Mouse (Mus musculus) neural tube, embryonic 12.5 days (tissue): ENCODE measurements around the gene Myo5c. TPM values are rescaled to one million over a fixed set of nuclear protein-coding genes. Genes with fewer than 3 reads are reported as not detected.
"Not testable (repeated sequence)": the region's sequence is repeated elsewhere in the genome, so short reads cannot be mapped to it uniquely, and the experiment has no call there.

Experiments used
- ATAC-seq: fragments of 200-750 bp; cut with Nextera tagmentation; 2 replicates; pipeline ENCODE4 v1.8.0; 2017; ENCODE audit warnings: low read depth, mild to moderate bottlenecking, moderate TSS enrichment, moderate library complexity; ENCODE audit not compliant: low FRiP score
- H3K27ac ChIP-seq: fragments of 300-500 bp; sonication (generic); 2 replicates; pipeline ENCODE4 v1.5.1; 2016
- H3K27me3 ChIP-seq: fragments of 300-500 bp; sonication (generic); replicated peaks from 2 replicates; pipeline ENCODE4 v1.6.1; 2016; ENCODE audit warnings: mild to moderate bottlenecking
- H3K36me3 ChIP-seq: fragments of 300-500 bp; sonication (generic); 2 replicates; pipeline ENCODE4 v1.6.1; 2016; ENCODE audit warnings: mild to moderate bottlenecking
- H3K4me1 ChIP-seq: fragments of 300-500 bp; sonication (generic); 2 replicates; pipeline ENCODE4 v1.6.1; 2016
- H3K4me2 ChIP-seq: fragments of 300-500 bp; sonication (generic); replicated peaks from 2 replicates; pipeline ENCODE4 v1.6.1; 2016; ENCODE audit warnings: mild to moderate bottlenecking
- H3K4me3 ChIP-seq: fragments of 300-500 bp; sonication (generic); 2 replicates; pipeline ENCODE4 v1.5.1; 2016
- H3K9ac ChIP-seq: fragments of 300-500 bp; sonication (generic); 2 replicates; pipeline ENCODE4 v1.6.1; 2016; ENCODE audit warnings: mild to moderate bottlenecking
- H3K9me3 ChIP-seq: fragments of 300-500 bp; sonication (generic); 2 replicates; pipeline ENCODE4 v1.6.1; 2016; ENCODE audit warnings: mild to moderate bottlenecking
- WGBS: fragments of 180-500 bp; shearing (Covaris S2); methylation state at CpG from one replicate; pipeline ENCODE4 v1.1.7; 2016; 5-methylcytosine and 5-hydroxymethylcytosine counted together
- polyA plus RNA-seq: library from polyadenylated mRNA; unstranded; fragments of >200 nt; fragmentation: Nextera tagmentation; extraction: Ambion mirVana; gene quantifications from 2 replicates; pipeline ENCODE4 v1.2.1, GENCODE M21; 2016

Gene Myo5c
- polyA plus RNA-seq, 1 experiment from 2014 or later = 0.32 TPM

DNA sequence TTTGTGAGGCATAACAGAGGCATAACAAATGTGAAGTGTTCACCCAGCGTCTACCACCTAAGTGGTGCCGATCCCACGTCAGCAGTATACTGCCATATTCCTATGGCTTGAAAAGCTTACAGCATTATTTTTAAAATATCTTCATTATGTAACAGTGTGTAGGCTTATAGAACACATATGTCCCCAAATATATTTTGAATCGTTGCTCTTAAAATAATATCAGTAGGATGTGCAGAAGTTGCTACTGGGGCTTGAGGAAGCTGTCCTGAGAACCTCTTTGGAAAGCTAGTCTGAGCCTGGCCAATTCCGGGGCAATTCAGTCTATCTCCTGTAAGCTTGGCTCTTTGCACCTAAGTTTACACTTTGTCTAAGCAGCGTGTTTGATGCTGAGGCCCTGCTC lies 16.1 kb downstream of the Myo5c start:
- H3K27ac ChIP-seq = no peak overlapping the region
- H3K9ac ChIP-seq = no peak overlapping the region
- WGBS = 90% methylated on average over 6 of the region's 6 CpGs

GRCm38 (mm10) chr9:75248359-75248758 lies 16.5 kb downstream of the Myo5c start:
- no peaks in the 10 kb centered on the region for H3K27me3 ChIP-seq
- H3K9me3 ChIP-seq = no peaks in the 10 kb centered on the region
- ATAC-seq = no peak
- H3K9ac ChIP-seq = no peak overlapping the region
- H3K4me3 ChIP-seq = no peak overlapping the region
- WGBS = 78% methylated on average over 1 of the region's 1 CpGs
- no peak overlapping the region for H3K4me2 ChIP-seq
- H3K27ac ChIP-seq = no peak overlapping the region
- no peaks in the 10 kb centered on the region for H3K36me3 ChIP-seq
- no peaks in the 10 kb centered on the region for H3K4me1 ChIP-seq

More for the DNA sequence above, 16.1 kb downstream of the Myo5c start:
- no peaks in the 10 kb centered on the region for H3K9me3 ChIP-seq
- no peaks in the 10 kb centered on the region for H3K36me3 ChIP-seq
- H3K27me3 ChIP-seq = no peaks in the 10 kb centered on the region
- no peak for ATAC-seq
- no peak overlapping the region for H3K4me2 ChIP-seq
- no peak overlapping the region for H3K4me3 ChIP-seq
- no peaks in the 10 kb centered on the region for H3K4me1 ChIP-seq

- no peak overlapping the region for H3K4me2 ChIP-seq
- no peak overlapping the region for H3K4me3 ChIP-seq
- H3K4me1 ChIP-seq = no peaks in the 10 kb centered on the region
- ATAC-seq = no peak
- no peaks in the 10 kb centered on the region for H3K27me3 ChIP-seq
- H3K9ac ChIP-seq = no peak overlapping the region
- no peak overlapping the region for H3K27ac ChIP-seq
- H3K9me3 ChIP-seq = no peaks in the 10 kb centered on the region
- no peaks in the 10 kb centered on the region for H3K36me3 ChIP-seq
These were observed 17.1 kb downstream of the Myo5c start for GRCm38 (mm10) chr9:75248874-75249273.

- ATAC-seq, H3K4me2 ChIP-seq, H3K27ac ChIP-seq, H3K9me3 ChIP-seq, H3K9ac ChIP-seq, H3K27me3 ChIP-seq, H3K4me3 ChIP-seq, H3K36me3 ChIP-seq: not testable (repeated sequence)
- 85% methylated on average over 6 of the region's 6 CpGs for WGBS
- H3K4me1 ChIP-seq = peaks cover 10% of the 10 kb centered on the region; the same call in 1 of the 2 replicates
These were observed 21.3 kb downstream of the Myo5c start for GRCm38 (mm10) chr9:75253158-75253557.

- WGBS = 60% methylated on average over 3 of the region's 3 CpGs
- Histone ChIP-seq H3K4me3 (no peak overlapping the region), H3K27me3 (no peaks in the 10 kb centered on the region), H3K27ac (peak overlapping the region; percentile 62; the same call in 1 of the 2 replicates), H3K4me2 (no peak overlapping the region), H3K9me3 (no peaks in the 10 kb centered on the region), H3K9ac (no peak overlapping the region), H3K36me3 (no peaks in the 10 kb centered on the region), H3K4me1 (peaks cover 10% of the 10 kb centered on the region; the same call in 1 of the 2 replicates)
- ATAC-seq = no peak
These were observed 21.9 kb downstream of the Myo5c start for GRCm38 (mm10) chr9:75253766-75254165.

GRCm38 (mm10) chr9:75254196-75254955 lies 22.6 kb downstream of the Myo5c start:
- WGBS = 53% methylated on average over 13 of the region's 13 CpGs
- H3K4me3 ChIP-seq = no peak overlapping the region
- H3K9me3 ChIP-seq = no peaks in the 10 kb centered on the region
- H3K36me3 ChIP-seq = no peaks in the 10 kb centered on the region
- no peak overlapping the region for H3K9ac ChIP-seq
- peaks cover 10% of the 10 kb centered on the region; the same call in 1 of the 2 replicates for H3K4me1 ChIP-seq
- peak; percentile 91 for ATAC-seq
- no peaks in the 10 kb centered on the region for H3K27me3 ChIP-seq
- H3K4me2 ChIP-seq = no peak overlapping the region
- peak overlapping the region; percentile 62 for H3K27ac ChIP-seq

DNA sequence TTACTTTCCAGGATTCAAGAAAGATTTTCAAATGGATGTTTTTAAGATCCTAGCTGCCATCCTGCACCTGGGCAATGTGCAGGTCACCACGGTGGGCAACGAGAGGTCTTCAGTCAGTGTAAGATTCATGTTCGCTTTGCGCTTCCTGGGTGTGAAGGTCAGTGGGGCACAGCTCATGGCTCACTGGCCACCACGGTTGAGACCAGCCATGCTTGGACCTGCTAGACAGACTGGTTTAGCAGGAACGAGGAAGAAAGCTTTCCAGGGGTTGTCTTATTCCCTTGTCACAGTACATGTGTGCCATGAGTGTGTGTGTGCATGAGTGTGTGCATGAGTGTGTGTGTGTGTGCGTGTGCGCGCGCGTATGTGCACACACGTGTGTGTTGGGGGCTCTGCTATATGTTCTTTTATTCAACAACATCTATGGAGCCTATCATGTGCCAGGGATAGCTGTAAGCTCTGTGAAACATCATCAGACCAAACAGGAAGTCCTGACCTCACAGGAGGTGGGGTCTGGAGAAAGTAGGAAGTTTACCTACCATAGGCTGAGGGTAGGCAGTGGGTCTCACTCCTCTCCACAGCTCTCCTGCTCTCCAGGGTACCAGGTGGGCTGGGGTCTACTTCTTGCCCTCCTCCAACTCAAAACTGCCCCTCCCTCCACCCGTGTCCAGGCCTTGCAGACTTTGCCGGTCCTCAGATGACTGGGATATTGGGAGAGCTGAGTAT lies 24.2 kb downstream of the Myo5c start:
- H3K9ac ChIP-seq = no peak overlapping the region
- H3K36me3 ChIP-seq = no peaks in the 10 kb centered on the region
- no peaks in the 10 kb centered on the region for H3K27me3 ChIP-seq
- H3K4me3 ChIP-seq = no peak overlapping the region
- 93% methylated on average over 14 of the region's 14 CpGs for WGBS
- H3K9me3 ChIP-seq = no peaks in the 10 kb centered on the region
- peaks cover 15% of the 10 kb centered on the region for H3K4me1 ChIP-seq
- H3K27ac ChIP-seq = no peak overlapping the region
- H3K4me2 ChIP-seq = no peak overlapping the region
- no peak for ATAC-seq

- ATAC-seq = no peak
- no peak overlapping the region for H3K4me2 ChIP-seq
- H3K36me3 ChIP-seq = no peaks in the 10 kb centered on the region
- peaks cover 34% of the 10 kb centered on the region for H3K4me1 ChIP-seq
- H3K9me3 ChIP-seq = no peaks in the 10 kb centered on the region
- 81% methylated on average over 4 of the region's 4 CpGs for WGBS
- H3K27ac ChIP-seq = no peak overlapping the region
- no peak overlapping the region for H3K4me3 ChIP-seq
- H3K27me3 ChIP-seq = no peaks in the 10 kb centered on the region
- H3K9ac ChIP-seq = no peak overlapping the region
These were observed 27.0 kb downstream of the Myo5c start for GRCm38 (mm10) chr9:75258792-75259191.

- WGBS = 89% methylated on average over 4 of the region's 4 CpGs
- no peak for ATAC-seq
- H3K4me1 ChIP-seq = peaks cover 33% of the 10 kb centered on the region
These were observed 27.8 kb downstream of the Myo5c start for GRCm38 (mm10) chr9:75259656-75260055.

GRCm38 (mm10) chr9:75261332-75261872 lies 29.6 kb downstream of the Myo5c start:
- H3K9ac ChIP-seq = no peak overlapping the region
- peaks cover 30% of the 10 kb centered on the region for H3K4me1 ChIP-seq
- H3K4me3 ChIP-seq = no peak overlapping the region
- peak overlapping the region; percentile 3; the same call in 1 of the 2 replicates for H3K27ac ChIP-seq
- H3K27me3 ChIP-seq = no peaks in the 10 kb centered on the region
- 1% methylated on average over 8 of the region's 8 CpGs for WGBS
- H3K4me2 ChIP-seq = peak overlapping the region; percentile 7; the same call in 1 of the 2 replicates
- H3K9me3 ChIP-seq = no peaks in the 10 kb centered on the region
- H3K36me3 ChIP-seq = no peaks in the 10 kb centered on the region
- peak; percentile 89 for ATAC-seq

More at GRCm38 (mm10) chr9:75259656-75260055, 27.8 kb downstream of the Myo5c start:
- Histone ChIP-seq H3K9ac (no peak overlapping the region), H3K9me3 (no peaks in the 10 kb centered on the region), H3K36me3 (no peaks in the 10 kb centered on the region), H3K27me3 (no peaks in the 10 kb centered on the region), H3K27ac (no peak overlapping the region), H3K4me3 (no peak overlapping the region), H3K4me2 (no peak overlapping the region)

- H3K4me2 ChIP-seq = peak overlapping the region; percentile 7; the same call in 1 of the 2 replicates
- 76% methylated on average over 8 of the region's 8 CpGs for WGBS
These were observed 30.5 kb downstream of the Myo5c start for GRCm38 (mm10) chr9:75262235-75262826.

More at GRCm38 (mm10) chr9:75262235-75262826, 30.5 kb downstream of the Myo5c start:
- Histone ChIP-seq H3K27me3 (no peaks in the 10 kb centered on the region), H3K9me3 (no peaks in the 10 kb centered on the region), H3K4me3 (no peak overlapping the region), H3K9ac (no peak overlapping the region), H3K4me1 (peaks cover 30% of the 10 kb centered on the region), H3K27ac (no peak overlapping the region), H3K36me3 (no peaks in the 10 kb centered on the region)
- ATAC-seq = no peak
